Mouse (Mus musculus) adrenal gland, adult (tissue): ENCODE measurements at regions not wholly inside any gene's neighbourhood (a gene's known extent, or its start where the extent isn't known, plus 50 kb on each side); places are given as distances from the start of the nearest gene placed in this dataset.

Experiments
- DNase-seq, 2 experiments: peaks; one replicate each; pipeline ENCODE4 v3.0.0; 2022 to 2023; ENCODE audit warnings: low spot score in 1 of 2; ENCODE audit not compliant: inconsistent age in 2 of 2

DNA sequence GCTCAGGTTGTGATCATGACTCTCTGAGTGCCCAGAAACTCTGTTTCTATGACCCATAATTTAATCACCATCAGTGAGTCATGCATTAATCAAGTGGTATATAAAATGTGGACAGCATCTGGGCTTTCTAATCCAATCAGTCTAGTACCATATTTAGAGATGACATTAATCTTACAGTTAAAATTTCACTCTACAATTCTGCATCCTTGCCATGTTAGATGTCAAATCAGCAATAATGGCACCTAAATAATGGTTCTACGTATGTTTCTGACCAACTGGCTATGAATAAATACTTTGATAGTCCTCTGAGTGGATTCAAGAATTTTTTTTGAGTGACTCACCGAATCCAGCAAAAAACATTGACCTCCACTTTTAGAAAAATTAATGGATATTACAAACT, 383.0 kb upstream of the Gm12666 start:
- no peak for DNase-seq

DNA sequence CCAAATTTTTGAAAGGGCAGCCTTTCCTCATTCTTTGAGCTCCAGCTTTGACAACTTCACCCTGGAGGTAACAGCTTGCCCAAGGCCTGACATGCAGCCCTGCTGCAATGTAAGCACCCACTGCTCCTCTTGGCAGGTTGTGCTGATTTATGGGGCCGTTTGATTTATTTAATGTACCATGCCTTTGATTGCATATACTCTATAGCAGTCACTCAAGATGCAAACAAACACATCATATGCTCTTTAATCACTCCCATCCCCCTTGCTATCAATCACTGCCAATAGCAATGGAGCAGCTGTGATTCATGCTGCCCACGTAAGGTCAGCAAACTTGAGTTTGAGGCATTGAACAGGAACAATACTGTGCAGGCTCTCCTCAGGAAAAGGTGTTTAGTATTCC, 373.8 kb upstream of the Gm12666 start:
- DNase-seq: peak in 1 of 2 experiments; percentile 62

DNA sequence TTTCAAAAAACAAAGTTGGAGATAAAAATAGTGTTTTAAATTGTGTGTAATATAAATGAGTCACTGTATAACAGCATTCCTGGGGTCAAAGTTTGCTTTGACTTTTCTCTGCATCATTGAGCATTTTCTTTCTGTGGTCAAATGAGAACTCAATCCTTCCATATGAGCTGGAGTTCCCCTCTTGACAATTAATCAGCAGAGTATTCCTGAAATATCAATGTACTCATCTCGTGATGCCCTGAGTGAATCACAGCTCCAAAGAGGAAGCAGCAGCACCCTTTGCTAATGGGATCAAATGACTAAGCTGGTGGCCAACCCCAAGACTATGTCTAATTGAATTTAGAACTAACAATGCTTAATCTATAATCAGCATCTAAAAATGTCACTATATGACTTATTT, 363.6 kb upstream of the Gm12666 start:
- DNase-seq: no peak

DNA sequence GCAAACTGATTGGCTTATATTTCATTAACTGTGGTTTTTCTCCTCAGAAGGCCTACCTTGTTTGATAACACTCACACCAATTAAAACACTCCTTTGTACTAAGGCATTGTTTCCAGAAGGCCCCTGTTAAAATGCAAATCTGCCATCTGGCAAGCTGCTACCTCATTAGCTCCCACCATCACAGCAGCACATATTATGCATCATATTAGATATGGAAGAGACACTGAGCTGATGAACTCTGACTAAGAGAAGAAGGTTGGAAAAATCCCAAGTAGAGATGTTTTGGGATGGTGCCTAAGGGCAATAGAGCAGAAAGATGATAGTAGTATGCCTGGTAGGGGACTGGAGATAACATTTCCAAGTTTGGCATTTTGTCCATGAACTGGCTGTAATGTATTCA, 350.5 kb upstream of the Gm12666 start:
- DNase-seq: no peak

DNA sequence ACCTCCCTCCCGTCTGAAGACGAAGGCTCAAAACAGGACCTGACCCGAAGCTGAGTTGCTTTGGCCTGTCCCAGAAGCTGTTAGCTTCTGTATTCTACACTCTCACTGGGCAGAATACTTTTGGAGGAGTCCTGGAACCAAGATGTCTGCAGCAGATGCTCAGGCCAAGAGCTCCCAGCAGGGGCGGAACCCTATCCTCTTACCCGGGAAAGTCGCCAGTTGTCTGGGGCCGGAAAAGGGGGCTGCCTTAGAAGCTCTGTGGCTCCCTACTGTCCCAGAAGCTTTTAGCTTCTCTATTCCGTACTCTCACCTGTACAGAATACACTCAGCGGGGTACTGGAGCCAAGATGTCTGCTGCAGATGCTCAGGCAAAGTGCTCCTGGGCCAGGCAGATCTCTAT, 346.7 kb upstream of the Gm12666 start:
- DNase-seq: no peak

DNA sequence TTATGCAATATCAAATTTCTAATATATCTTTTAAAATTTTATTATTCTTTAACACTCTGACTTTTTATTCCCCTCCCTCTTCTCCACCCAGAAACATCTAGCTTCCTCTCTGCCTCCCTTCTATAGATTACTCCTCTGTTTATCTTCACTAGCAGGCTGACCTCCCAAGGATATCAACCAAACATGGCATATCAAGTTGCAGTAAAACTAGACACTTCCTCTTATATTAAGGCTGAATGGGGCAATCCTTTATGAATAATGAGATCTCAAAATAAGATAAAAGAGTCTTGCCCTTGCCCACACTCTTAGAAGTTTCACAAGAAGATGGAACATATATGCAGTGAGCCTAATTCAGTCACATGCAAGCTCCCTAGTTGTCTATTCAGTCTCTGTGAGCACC, 310.5 kb upstream of the Gm12666 start:
- no peak for DNase-seq

DNA sequence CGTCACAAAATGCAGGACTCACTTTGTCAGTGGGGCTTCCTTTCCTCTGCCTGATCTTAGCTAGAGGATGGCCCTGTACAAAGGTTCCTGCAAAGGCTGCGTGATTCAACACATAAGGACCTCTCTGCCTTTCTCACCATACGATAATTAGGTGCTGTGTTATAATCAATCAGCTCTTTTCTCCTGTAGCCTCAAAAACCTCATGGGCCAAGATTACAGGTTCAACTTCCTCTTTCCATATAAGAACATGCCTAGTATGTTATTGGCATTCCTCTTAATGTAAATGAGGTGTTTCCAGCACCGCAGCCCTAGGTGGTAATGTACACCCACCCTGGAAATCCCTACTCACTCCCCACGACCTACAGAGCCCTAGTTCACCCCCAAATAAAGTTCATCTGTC, 308.6 kb upstream of the Gm12666 start:
- DNase-seq: no peak

DNA sequence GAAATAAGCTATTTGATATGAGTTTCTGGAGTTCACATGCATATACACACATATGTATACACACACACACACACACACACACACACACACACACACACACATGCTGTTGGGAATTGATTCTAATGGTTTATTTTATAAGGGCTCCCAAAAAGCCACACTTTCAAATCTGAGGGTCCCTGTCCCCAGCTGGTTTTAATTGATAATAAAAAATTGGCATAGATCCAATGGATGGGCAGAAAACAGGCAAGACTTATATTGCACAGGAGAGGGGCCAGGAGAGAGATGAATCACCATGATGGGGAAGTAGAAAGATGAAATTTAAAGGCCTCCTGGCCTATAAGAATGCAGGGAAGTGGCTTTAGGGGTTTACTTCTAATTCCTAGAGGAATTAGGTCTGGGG, 295.1 kb upstream of the Gm12666 start:
- DNase-seq: no peak

DNA sequence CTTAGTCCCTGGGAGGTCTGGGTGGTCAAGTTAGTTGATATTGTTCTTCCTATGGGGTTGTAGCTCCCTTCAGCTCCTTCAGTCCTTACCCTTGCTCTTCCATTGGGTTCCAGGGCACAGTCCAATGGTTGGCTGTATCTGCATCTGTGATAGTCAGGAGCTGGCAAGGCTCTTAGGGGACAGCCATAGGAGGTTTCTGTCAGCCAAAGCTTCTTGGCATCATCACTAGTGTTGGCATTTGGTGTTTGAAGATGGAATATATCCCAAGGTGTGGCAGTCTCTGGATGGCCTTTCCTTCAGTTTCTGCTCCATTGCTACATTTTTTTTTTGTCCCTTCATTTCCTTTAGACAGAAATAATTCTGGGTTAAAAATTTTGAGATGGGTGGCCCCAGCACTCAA, 266.6 kb upstream of the Gm12666 start:
- peak in 1 of 2 experiments; percentile 5 for DNase-seq
